Mouse (Mus musculus) thymus, adult 2 months (tissue): ENCODE data around the gene Mycl. TPM values are rescaled to one million over a fixed set of nuclear protein-coding genes. Genes with fewer than 3 reads are reported as not detected.
"Not testable (repeated sequence)": the region's sequence is repeated elsewhere in the genome, so short reads cannot be mapped to it uniquely, and the experiment has no call there.

ENCODE experiments used
- DNase-seq: peaks from one replicate; pipeline ENCODE4 v3.0.0; 2021
- H3K27ac ChIP-seq: fragments of 200-500 bp; 2 replicates; pipeline ENCODE4 v1.5.1; 2012; ENCODE audit warnings: low read length, control low read depth; ENCODE audit not compliant: control insufficient read depth, insufficient read depth
- H3K27me3 ChIP-seq: fragments of 200-500 bp; 2 replicates; pipeline ENCODE4 v1.6.1; 2012; ENCODE audit warnings: mild to moderate bottlenecking, low read length, moderate library complexity, mixed read lengths; ENCODE audit not compliant: control insufficient read depth, insufficient read depth
- H3K36me3 ChIP-seq: fragments of 200-500 bp; 2 replicates; pipeline ENCODE4 v1.6.1; 2012; ENCODE audit warnings: mild to moderate bottlenecking, low read length, moderate library complexity; ENCODE audit not compliant: control insufficient read depth, insufficient read depth
- H3K4me1 ChIP-seq: fragments of 200-500 bp; replicated peaks from 2 replicates; pipeline ENCODE4 v1.6.1; 2012; ENCODE audit warnings: low read length; ENCODE audit not compliant: control insufficient read depth, insufficient read depth
- H3K4me3 ChIP-seq: fragments of 200-500 bp; 2 replicates; pipeline ENCODE4 v1.5.1; 2012; ENCODE audit warnings: mild to moderate bottlenecking, low read length, control low read depth, moderate library complexity; ENCODE audit not compliant: control insufficient read depth, insufficient read depth
- CTCF ChIP-seq: fragments of 200-500 bp; IDR thresholded peaks from 2 replicates; pipeline ENCODE4 v1.5.1; 2012; ENCODE audit warnings: mild to moderate bottlenecking, control low read depth, low read length, moderate library complexity, borderline replicate concordance; ENCODE audit not compliant: control insufficient read depth, poor library complexity, insufficient read depth; ENCODE audit errors: extremely low read depth
- POLR2A ChIP-seq: fragments of 200-500 bp; IDR thresholded peaks from 2 replicates; pipeline ENCODE4 v1.6.1; 2012; ENCODE audit warnings: mild to moderate bottlenecking, low read length, control low read depth, moderate library complexity; ENCODE audit not compliant: control insufficient read depth, poor library complexity, insufficient read depth; ENCODE audit errors: extremely low read depth
- WGBS: fragments of 180-500 bp; shearing (Covaris S2); methylation state at CpG from one replicate; pipeline ENCODE4 v1.1.7; 2018; 5-methylcytosine and 5-hydroxymethylcytosine counted together
- polyA plus RNA-seq: library from polyadenylated mRNA; depleted of rRNA; stranded (reverse); fragments of >200 nt; gene quantifications from 2 replicates; pipeline ENCODE4 v1.2.3, GENCODE M21; 2012

Gene Mycl
- polyA plus RNA-seq, 1 experiment: 5.2 TPM

GRCm38 (mm10) chr4:123000130-123000529, 4.7 kb downstream of the Mycl start:
- no peak overlapping the region for H3K4me3 ChIP-seq
- no peak for DNase-seq
- peaks cover 9% of the 10 kb centered on the region for H3K27me3 ChIP-seq
- H3K4me1 ChIP-seq: peaks cover 13% of the 10 kb centered on the region
- no peak overlapping the region for H3K27ac ChIP-seq
- TF ChIP-seq POLR2A (no peak), CTCF (no peak)
- H3K36me3 ChIP-seq: no peaks in the 10 kb centered on the region
- 93% methylated on average over 14 of the region's 14 CpGs for WGBS

GRCm38 (mm10) chr4:123000617-123001342, 5.3 kb downstream of the Mycl start:
- Histone ChIP-seq H3K4me3 (no peak overlapping the region), H3K27ac (no peak overlapping the region), H3K27me3 (peaks cover 9% of the 10 kb centered on the region), H3K36me3 (no peaks in the 10 kb centered on the region), H3K4me1 (peaks cover 9% of the 10 kb centered on the region)
- no peak for DNase-seq
- TF ChIP-seq POLR2A (no peak), CTCF (no peak)
- 88% methylated on average over 17 of the region's 17 CpGs for WGBS

GRCm38 (mm10) chr4:123005054-123005966, 9.9 kb downstream of the Mycl start:
- Histone ChIP-seq H3K27ac (no peak overlapping the region), H3K27me3 (no peaks in the 10 kb centered on the region), H3K4me3 (no peak overlapping the region), H3K4me1 (no peaks in the 10 kb centered on the region), H3K36me3 (no peaks in the 10 kb centered on the region)
- TF ChIP-seq POLR2A (no peak), CTCF (no peak)
- DNase-seq: no peak
- WGBS: 86% methylated on average over 15 of the region's 15 CpGs

- DNase-seq, H3K4me3 ChIP-seq, H3K4me1 ChIP-seq, H3K36me3 ChIP-seq, H3K27me3 ChIP-seq, H3K27ac ChIP-seq: not testable (repeated sequence)
- 95% methylated on average over 4 of the region's 4 CpGs for WGBS
Measured at GRCm38 (mm10) chr4:123012501-123012900, 17.0 kb downstream of the Mycl start.

- Histone ChIP-seq H3K4me3 (no peak overlapping the region), H3K36me3 (no peaks in the 10 kb centered on the region), H3K27me3 (no peaks in the 10 kb centered on the region), H3K4me1 (peaks cover 2% of the 10 kb centered on the region), H3K27ac (no peak overlapping the region)
- TF ChIP-seq CTCF (no peak), POLR2A (no peak)
- 69% methylated on average over 5 of the region's 5 CpGs for WGBS
- no peak for DNase-seq
Measured at GRCm38 (mm10) chr4:123013346-123013945, 18.0 kb downstream of the Mycl start.

GRCm38 (mm10) chr4:123013949-123014406, 18.5 kb downstream of the Mycl start:
- Histone ChIP-seq H3K27ac (no peak overlapping the region), H3K4me3 (no peak overlapping the region), H3K4me1 (peaks cover 7% of the 10 kb centered on the region), H3K27me3 (no peaks in the 10 kb centered on the region), H3K36me3 (no peaks in the 10 kb centered on the region)
- WGBS: 17% methylated on average over 3 of the region's 3 CpGs
- DNase-seq: no peak
- TF ChIP-seq CTCF: no peak
- TF ChIP-seq POLR2A: no peak
